ENCODE assay signal across 8 mouse cellular contexts in the genomic region with DNA sequence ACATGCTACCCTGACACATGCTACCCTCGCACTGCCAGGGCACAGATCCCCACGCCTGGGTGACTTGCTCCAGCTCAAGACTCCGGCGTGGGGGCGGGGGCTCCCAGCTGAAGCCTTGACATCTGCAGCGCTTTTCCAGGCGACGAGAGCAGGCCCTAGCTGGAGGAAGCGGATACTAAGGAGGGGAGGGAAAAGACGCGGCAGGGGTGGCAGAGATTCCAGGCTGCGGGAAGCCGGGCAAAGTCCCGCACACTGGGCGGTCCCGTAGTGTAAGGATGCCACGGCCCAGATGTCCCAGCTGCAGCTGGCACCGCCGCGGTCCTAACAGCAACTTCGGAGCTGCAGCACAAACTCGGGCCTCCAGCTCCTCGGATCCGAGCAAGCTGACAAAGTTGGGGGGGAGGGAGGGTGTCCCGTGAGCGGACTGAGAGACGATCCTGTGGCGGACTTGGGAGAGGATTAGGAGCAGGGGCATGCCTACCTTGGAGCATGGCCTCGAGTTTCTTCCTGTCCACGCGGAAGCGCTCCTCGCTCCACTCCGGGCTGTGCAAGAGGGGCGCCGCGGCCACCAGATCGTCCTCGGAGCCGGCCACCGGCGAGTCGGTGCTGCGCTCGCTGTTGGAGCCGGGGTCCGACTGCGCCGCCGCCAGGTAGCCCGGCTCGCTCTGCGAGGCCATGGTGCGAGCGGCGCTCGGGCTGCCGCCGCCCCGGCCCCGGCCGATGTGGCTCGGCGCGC. TPM values are rescaled to one million over a fixed set of nuclear protein-coding genes. Genes with fewer than 3 reads are reported as not detected.
DNase-seq lines count a peak whose midpoint lies in the region; ATAC-seq and TF ChIP-seq lines count a peak whose summit lies in the region.

No protein-coding gene starts in this region.

- no peaks in the 10 kb centered on the region for H3K36me3 ChIP-seq in ES-E14 (ENCODE audit: control insufficient read depth, insufficient read depth, low read length, poor library complexity, severe bottlenecking)
- H3K36me3 ChIP-seq in forebrain, postnatal 0 days (ENCODE audit: insufficient read depth), result no peaks in the 10 kb centered on the region

- intact Hi-C loops in heart, postnatal 25 days (cut with DNase I), result no loop called here

- no peak for DNase-seq in ES-E14 (ENCODE audit: low read depth, low spot score)
- DNase-seq in adrenal gland, postnatal 14 days, result peak; percentile 74
- DNase-seq in forebrain, postnatal 0 days, result peak; percentile 40
- DNase-seq in heart, postnatal 25 days (ENCODE audit: low spot score), result peak; percentile 44
- DNase-seq in layer of hippocampus, postnatal 10 days (ENCODE audit: low spot score in 2 of 2), result peak; percentile 16 to 31
- peak; percentile 61 for DNase-seq in lung, postnatal 14 days
- DNase-seq in right cerebral cortex, postnatal 14 days, result peak; percentile 48
- no peak for DNase-seq in spleen, postnatal 36 days (ENCODE audit: low spot score in 2 of 2)

- H3K4me1 ChIP-seq in ES-E14 (ENCODE audit: control insufficient read depth in 2 of 2, insufficient read depth in 2 of 2, low read length in 2 of 2, poor library complexity in 1 of 2), result no peaks in the 10 kb centered on the region
- H3K4me1 ChIP-seq in forebrain, postnatal 0 days (ENCODE audit: insufficient read depth), result no peaks in the 10 kb centered on the region

- H3K9ac ChIP-seq in ES-E14 (ENCODE audit: insufficient read depth, low read depth, low read length, poor library complexity, severe bottlenecking), result peak overlapping the region; percentile 71
- H3K9ac ChIP-seq in forebrain, postnatal 0 days, result peak overlapping the region; percentile 47

- in situ Hi-C loops in ES-E14 (cut with MboI; ENCODE audit: low sequenced_read_pairs in 2 of 2, unreplicated experiment in 2 of 2), result no loop called here

- peak overlapping the region; percentile 97 for H3K4me2 ChIP-seq in forebrain, postnatal 0 days (ENCODE audit: low read depth)

- no peaks in the 10 kb centered on the region for H3K9me3 ChIP-seq in ES-E14 (ENCODE audit: control insufficient read depth, insufficient read depth, low read depth, low read length)
- H3K9me3 ChIP-seq in forebrain, postnatal 0 days (ENCODE audit: low read length), result no peaks in the 10 kb centered on the region

- WGBS in forebrain, postnatal 0 days, result under 1% methylated on average over 65 of the region's 65 CpGs

- H3K27ac ChIP-seq in ES-E14 (ENCODE audit: insufficient read depth, low read depth, low read length, poor library complexity, severe bottlenecking), result no peak overlapping the region
- no peak overlapping the region for H3K27ac ChIP-seq in forebrain, postnatal 0 days (ENCODE audit: low read depth, low read length)

- ATAC-seq in forebrain, postnatal 0 days, result peak; percentile 34

- peaks cover 6% of the 10 kb centered on the region; the same call in 1 of the 2 replicates for H3K27me3 ChIP-seq in forebrain, postnatal 0 days (ENCODE audit: insufficient read depth, low read length)

- peak overlapping the region; percentile 76 to 93 for H3K4me3 ChIP-seq in ES-E14 (ENCODE audit: insufficient read depth in 1 of 2, low read depth in 1 of 2, low read length in 2 of 2, poor library complexity in 1 of 2, severe bottlenecking in 1 of 2)
- H3K4me3 ChIP-seq in forebrain, postnatal 0 days (ENCODE audit: low read depth, low read length), result peak overlapping the region; percentile 65

- TF ChIP-seq CTCF in forebrain, postnatal 0 days (IDR thresholded peaks at IDR 0.05; ENCODE audit: low read depth), result 0 out of 2 replicates have a peak, but pooled peaks have one; percentile 7

TF ChIP-seq in ES-E14, 5 proteins besides CTCF, POLR2A, EP300 and RAD21:
- TF ChIP-seq MAFK (IDR thresholded peaks at IDR 0.05; ENCODE audit: insufficient read depth, low read depth, low read length) (no peak), ZNF384 (IDR thresholded peaks at IDR 0.05; ENCODE audit: low read depth, low read length) (no peak), ZC3H11A (IDR thresholded peaks at IDR 0.05; ENCODE audit: borderline replicate concordance, low read depth, low read length) (no peak), HCFC1 (IDR thresholded peaks at IDR 0.05; ENCODE audit: borderline replicate concordance, insufficient read depth, low read length) (no peak), CHD2 (IDR thresholded peaks at IDR 0.05; ENCODE audit: low read depth, low read length) (no peak)

RNA-seq across cellular contexts. Expression of gene Bicc1, which starts 0.4 kb away (rescaled TPM):
- total RNA-seq in ES-E14 (2012; rRNA removed), result 1.2 and 1.8 TPM in 2 replicates
- total RNA-seq in adrenal gland, postnatal 14 days (2021), result 17.1 and 19.2 TPM in 2 replicates
- total RNA-seq in forebrain, postnatal 0 days (2014; rRNA removed), result 3.1 and 5.2 TPM in 2 replicates
- 3.4 and 4.6 TPM in 2 replicates for polyA plus RNA-seq in forebrain, postnatal 0 days (2015; fragmentation: Nextera tagmentation; extraction: Ambion mirVana)
- total RNA-seq in heart, postnatal 25 days (2021), result 10 to 100 TPM; 16.6 to 19.4 TPM
- 1 to 10 TPM; 6.2 to 6.6 TPM for total RNA-seq in layer of hippocampus, postnatal 10 days (2021)

Comparison
In these comparisons a context has a peak if more than half of its experiments do, and no peak if none do; other contexts are left out.
1. DNase-seq: peak in adrenal gland, postnatal 14 days (single experiment), forebrain, postnatal 0 days (single experiment), heart, postnatal 25 days (single experiment), layer of hippocampus, postnatal 10 days (2 of 2), lung, postnatal 14 days (single experiment) and right cerebral cortex, postnatal 14 days (single experiment); none in ES-E14 (single experiment) and spleen, postnatal 36 days (0 of 2).